Comparison of ENCODE assay signal across 8 mouse cellular contexts in genomic region chr7:100848744-100849143, GRCm38 (mm10). TPM values are rescaled to one million over a fixed set of nuclear protein-coding genes. Genes with fewer than 3 reads are reported as not detected.
DNase-seq lines count a peak whose midpoint lies in the region; ATAC-seq lines count a peak whose summit lies in the region.

No protein-coding gene starts in this region.

- H3K27ac ChIP-seq in hindbrain, embryonic 14.5 days, result no peak overlapping the region
- H3K27ac ChIP-seq in hindbrain, embryonic 13.5 days, result no peak overlapping the region

- peak; percentile 63 for DNase-seq in hindbrain, embryonic 14.5 days (ENCODE audit: low spot score)
- peak; percentile 80 for DNase-seq in MN1 (ENCODE audit: low spot score)
- DNase-seq in cerebellum, postnatal 10 days, result peak; percentile 83 to 86
- DNase-seq in heart, postnatal 36 days, result peak; percentile 79 to 83
- DNase-seq in left cerebral cortex, postnatal 36 days (ENCODE audit: low spot score in 2 of 2), result peak; percentile 67 to 78
- DNase-seq in thymus, postnatal 0 days (ENCODE audit: low spot score), result peak; percentile 79

- no peaks in the 10 kb centered on the region for H3K36me3 ChIP-seq in hindbrain, embryonic 14.5 days (replicated peaks; ENCODE audit: control insufficient read depth, insufficient read depth)
- H3K36me3 ChIP-seq in hindbrain, embryonic 13.5 days, result no peaks in the 10 kb centered on the region

- no peaks in the 10 kb centered on the region for H3K27me3 ChIP-seq in hindbrain, embryonic 14.5 days (ENCODE audit: control insufficient read depth, insufficient read depth, low read length)
- H3K27me3 ChIP-seq in hindbrain, embryonic 13.5 days, result no peaks in the 10 kb centered on the region

- no peak for ATAC-seq in hindbrain, embryonic 14.5 days (ENCODE audit: low FRiP score)
- ATAC-seq in hindbrain, embryonic 13.5 days (ENCODE audit: low FRiP score), result no peak
- peak; percentile 36; the same call in 1 of the 2 replicates for ATAC-seq in neutrophil, adult 5-6 weeks (ENCODE audit: extremely low read depth, insufficient number of reproducible peaks, low FRiP score, poor library complexity, severe bottlenecking)

- H3K4me1 ChIP-seq in hindbrain, embryonic 14.5 days (replicated peaks; ENCODE audit: control insufficient read depth, insufficient read depth, low read length), result peaks cover 16% of the 10 kb centered on the region
- H3K4me1 ChIP-seq in hindbrain, embryonic 13.5 days (replicated peaks), result peaks cover 28% of the 10 kb centered on the region

- no peak overlapping the region for H3K4me2 ChIP-seq in hindbrain, embryonic 14.5 days (replicated peaks)
- H3K4me2 ChIP-seq in hindbrain, embryonic 13.5 days, result no peak overlapping the region

- 33% methylated on average over 6 of the region's 6 CpGs for WGBS in hindbrain, embryonic 14.5 days
- 27% methylated on average over 6 of the region's 6 CpGs for WGBS in hindbrain, embryonic 13.5 days

- H3K9ac ChIP-seq in hindbrain, embryonic 14.5 days, result no peak overlapping the region
- H3K9ac ChIP-seq in hindbrain, embryonic 13.5 days, result no peak overlapping the region

- intact Hi-C loops in heart, postnatal 36 days (cut with DNase I), result loop anchor here (1.0 kb wide), 2 partner anchors 18 to 38 kb away; no protein-coding TSS in a partner anchor
- intact Hi-C loops in left cerebral cortex, postnatal 36 days (cut with DNase I), result no loop called here

- no peak overlapping the region for H3K4me3 ChIP-seq in hindbrain, embryonic 14.5 days (replicated peaks; ENCODE audit: low read length)
- no peak overlapping the region for H3K4me3 ChIP-seq in hindbrain, embryonic 13.5 days

- no peaks in the 10 kb centered on the region for H3K9me3 ChIP-seq in hindbrain, embryonic 14.5 days (ENCODE audit: control insufficient read depth, low read length)
- H3K9me3 ChIP-seq in hindbrain, embryonic 13.5 days, result no peaks in the 10 kb centered on the region

RNA-seq across cellular contexts. Expression of gene Relt, which starts 14.5 kb away (rescaled TPM):
- 4.3 and 5.0 TPM in 2 replicates for polyA plus RNA-seq in hindbrain, embryonic 14.5 days (2014; fragmentation: Nextera tagmentation; extraction: Ambion mirVana)
- 4.3 and 4.8 TPM in 2 replicates for polyA plus RNA-seq in hindbrain, embryonic 13.5 days (2015; fragmentation: Nextera tagmentation; extraction: Ambion mirVana)
- total RNA-seq in heart, postnatal 36 days (2021), result 1 to 10 TPM; 2.1 to 3.1 TPM
- total RNA-seq in left cerebral cortex, postnatal 36 days (2021), result 10 to 100 TPM; 15.1 to 17.0 TPM
- 95.0 and 122 TPM in 2 replicates for total RNA-seq in neutrophil, adult 5-6 weeks (2017)
- 12.3 and 12.9 TPM in 2 replicates for polyA plus RNA-seq in thymus, postnatal 0 days (2015; fragmentation: Nextera tagmentation; extraction: Ambion mirVana)
